Mouse (Mus musculus) layer of hippocampus, adult 18-20 months (tissue): ENCODE results near the gene Dtnb. TPM values are rescaled to one million over a fixed set of nuclear protein-coding genes. Genes with fewer than 3 reads are reported as not detected.
"Not testable (repeated sequence)": the region's sequence is repeated elsewhere in the genome, so short reads cannot be mapped to it uniquely, and the experiment has no call there.

ENCODE experiments used
- DNase-seq, 2 experiments: peaks; one replicate each; pipeline ENCODE4 v3.0.0; 2022; ENCODE audit warnings: low spot score in 2 of 2
- total RNA-seq, 2 experiments: library from RNA; stranded (reverse); gene quantifications; 2 replicates each; pipeline ENCODE4 v1.2.3; 2021

Gene Dtnb
- total RNA-seq, 2 experiments from 2014 or later = 119 to 131 TPM

GRCm38 (mm10) chr12:3660985-3661635, 88.9 kb downstream of the Dtnb start:
- peak in 1 of 2 experiments; percentile 67 for DNase-seq

GRCm38 (mm10) chr12:3662660-3663059, 90.5 kb downstream of the Dtnb start:
- DNase-seq = no peak

GRCm38 (mm10) chr12:3663386-3663785, 91.2 kb downstream of the Dtnb start:
- no peak for DNase-seq

GRCm38 (mm10) chr12:3669971-3670381, 97.8 kb downstream of the Dtnb start:
- no peak for DNase-seq

- DNase-seq = no peak
Observed at GRCm38 (mm10) chr12:3671117-3671516, 98.9 kb downstream of the Dtnb start.

- DNase-seq = no peak
Observed at GRCm38 (mm10) chr12:3672786-3673185, 100.6 kb downstream of the Dtnb start.

GRCm38 (mm10) chr12:3673886-3674285, 101.7 kb downstream of the Dtnb start:
- DNase-seq = no peak

GRCm38 (mm10) chr12:3674913-3675312, 102.7 kb downstream of the Dtnb start:
- DNase-seq = peak; percentile 87 to 93

GRCm38 (mm10) chr12:3680721-3681120, 108.5 kb downstream of the Dtnb start:
- DNase-seq = no peak

GRCm38 (mm10) chr12:3683041-3683440, 110.9 kb downstream of the Dtnb start:
- DNase-seq = peak in 1 of 2 experiments; percentile 42

- DNase-seq = no peak
Observed at GRCm38 (mm10) chr12:3686419-3686940, 114.3 kb downstream of the Dtnb start.

- DNase-seq = not testable (repeated sequence)
Observed at GRCm38 (mm10) chr12:3690926-3691529, 118.8 kb downstream of the Dtnb start.

GRCm38 (mm10) chr12:3692795-3693392, 120.7 kb downstream of the Dtnb start:
- no peak for DNase-seq

- peak in 1 of 2 experiments; percentile 77 for DNase-seq
Observed at GRCm38 (mm10) chr12:3695741-3696501, 123.7 kb downstream of the Dtnb start.

GRCm38 (mm10) chr12:3700503-3700902, 128.3 kb downstream of the Dtnb start:
- DNase-seq = no peak

GRCm38 (mm10) chr12:3702903-3703302, 130.7 kb downstream of the Dtnb start:
- DNase-seq = no peak

- peak in 1 of 2 experiments; percentile 35 for DNase-seq
Observed at GRCm38 (mm10) chr12:3719151-3719721, 147.1 kb downstream of the Dtnb start.

GRCm38 (mm10) chr12:3720527-3720926, 148.3 kb downstream of the Dtnb start:
- DNase-seq = peak in 1 of 2 experiments; percentile 38

GRCm38 (mm10) chr12:3723762-3724161, 151.6 kb downstream of the Dtnb start:
- DNase-seq = no peak

GRCm38 (mm10) chr12:3724822-3725370, 152.7 kb downstream of the Dtnb start:
- no peak for DNase-seq
